Mouse (Mus musculus) lung, embryonic 16.5 days (tissue): ENCODE data around the gene Ccdc138. TPM values are rescaled to one million over a fixed set of nuclear protein-coding genes. Genes with fewer than 3 reads are reported as not detected.
"Not testable (repeated sequence)": the region's sequence is repeated elsewhere in the genome, so short reads cannot be mapped to it uniquely, and the experiment has no call there.

Experiments
- ATAC-seq: fragments of 200-750 bp; cut with Nextera tagmentation; 2 replicates; pipeline ENCODE4 v1.8.0; 2017; ENCODE audit warnings: low read depth, mild to moderate bottlenecking, moderate library complexity
- H3K27ac ChIP-seq: fragments of 300-500 bp; sonication (generic); 2 replicates; pipeline ENCODE4 v1.5.1; 2014; ENCODE audit warnings: mild to moderate bottlenecking, control low read depth, low read length
- H3K27me3 ChIP-seq: fragments of 300-500 bp; sonication (generic); 2 replicates; pipeline ENCODE4 v1.6.1; 2014; ENCODE audit warnings: low read depth, low read length, mixed read lengths; ENCODE audit not compliant: control insufficient read depth, insufficient read depth
- H3K36me3 ChIP-seq: fragments of 300-500 bp; sonication (generic); 2 replicates; pipeline ENCODE4 v1.6.1; 2014; ENCODE audit warnings: low read length; ENCODE audit not compliant: control insufficient read depth, insufficient read depth
- H3K4me1 ChIP-seq: fragments of 300-500 bp; sonication (generic); replicated peaks from 2 replicates; pipeline ENCODE4 v1.6.1; 2014; ENCODE audit warnings: low read length, mixed read lengths; ENCODE audit not compliant: control insufficient read depth, insufficient read depth
- H3K4me2 ChIP-seq: fragments of 300-500 bp; sonication (generic); 2 replicates; pipeline ENCODE4 v1.6.1; 2014; ENCODE audit warnings: low read depth, low read length, control low read depth
- H3K4me3 ChIP-seq: fragments of 300-500 bp; sonication (generic); 2 replicates; pipeline ENCODE4 v1.5.1; 2014; ENCODE audit warnings: mild to moderate bottlenecking, low read length, control low read depth
- H3K9ac ChIP-seq: fragments of 300-500 bp; sonication (generic); 2 replicates; pipeline ENCODE4 v1.6.1; 2014; ENCODE audit warnings: low read length, control low read depth
- H3K9me3 ChIP-seq: fragments of 300-500 bp; sonication (generic); 2 replicates; pipeline ENCODE4 v1.6.1; 2016; ENCODE audit warnings: low read length; ENCODE audit not compliant: control insufficient read depth
- WGBS: fragments of 180-500 bp; shearing (Covaris S2); extraction: QIAGEN DNeasy Blood & Tissue Kit; methylation state at CpG from one replicate; pipeline ENCODE4 v1.1.7; 2014; 5-methylcytosine and 5-hydroxymethylcytosine counted together
- polyA plus RNA-seq: library from polyadenylated mRNA; unstranded; fragments of >200 nt; fragmentation: Nextera tagmentation; extraction: Ambion mirVana; gene quantifications from 2 replicates; pipeline ENCODE4 v1.2.1, GENCODE M21; 2015

Ccdc138 gene
- polyA plus RNA-seq, 1 experiment from 2014 or later: 9.6 TPM

DNA sequence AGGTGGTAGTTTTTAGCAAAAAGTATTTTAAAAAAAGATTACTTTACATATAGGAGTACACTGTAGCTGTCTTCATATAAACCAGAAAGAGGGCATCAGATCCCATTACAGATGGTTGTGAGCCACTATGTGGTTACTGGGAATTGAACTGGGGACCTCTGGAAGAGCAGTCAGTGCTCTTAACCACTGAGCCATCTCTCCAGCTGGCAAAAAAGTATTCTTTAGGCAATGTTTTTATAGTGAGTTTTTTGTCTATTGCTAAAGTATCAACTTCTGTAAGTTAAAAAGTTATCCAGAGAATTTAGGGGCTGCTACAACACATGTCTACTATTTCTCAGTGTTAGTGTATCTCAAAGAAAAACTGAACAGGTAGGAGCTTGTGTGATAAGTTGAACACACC lies 1.0 kb upstream of the Ccdc138 start:
- H3K4me2 ChIP-seq: peak overlapping the region; percentile 59
- peaks cover 12% of the 10 kb centered on the region for H3K4me1 ChIP-seq
- no peak overlapping the region; the same call in 1 of the 2 replicates for H3K9ac ChIP-seq
- no peaks in the 10 kb centered on the region for H3K9me3 ChIP-seq
- H3K27ac ChIP-seq: no peak overlapping the region
- H3K4me3 ChIP-seq: peak overlapping the region; percentile 75
- peaks cover 25% of the 10 kb centered on the region; the same call in 1 of the 2 replicates for H3K36me3 ChIP-seq
- H3K27me3 ChIP-seq: no peaks in the 10 kb centered on the region
- ATAC-seq: no peak

DNA sequence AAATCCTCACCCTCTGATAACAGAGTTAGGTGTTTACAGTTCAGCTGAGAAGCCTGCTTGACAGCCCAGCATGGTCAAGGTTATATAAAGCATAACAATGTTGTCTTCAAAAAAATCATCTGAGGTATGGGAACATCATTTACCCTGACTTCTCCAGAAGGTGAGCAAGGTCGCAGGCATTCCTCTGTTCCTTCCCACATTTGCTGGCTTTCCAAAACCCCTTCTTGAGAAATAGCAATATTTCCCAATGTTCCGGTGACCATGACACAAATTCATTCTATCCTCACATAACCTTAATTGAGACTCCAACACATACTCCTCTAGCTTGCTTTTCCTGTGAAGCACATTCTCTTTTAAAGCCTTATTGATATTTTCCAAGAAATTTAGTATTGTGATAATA lies 768 bp downstream of the Ccdc138 start:
- Histone ChIP-seq H3K4me3 (peak overlapping the region; percentile 75), H3K9me3 (no peaks in the 10 kb centered on the region), H3K9ac (peak overlapping the region; percentile 78), H3K27ac (peak overlapping the region; percentile 90; the same call in 1 of the 2 replicates), H3K4me1 (peaks cover 12% of the 10 kb centered on the region), H3K27me3 (no peaks in the 10 kb centered on the region), H3K4me2 (peak overlapping the region; percentile 59), H3K36me3 (peaks cover 10% of the 10 kb centered on the region; the same call in 1 of the 2 replicates)
- ATAC-seq: no peak
- WGBS: 54% methylated on average over 2 of the region's 2 CpGs

DNA sequence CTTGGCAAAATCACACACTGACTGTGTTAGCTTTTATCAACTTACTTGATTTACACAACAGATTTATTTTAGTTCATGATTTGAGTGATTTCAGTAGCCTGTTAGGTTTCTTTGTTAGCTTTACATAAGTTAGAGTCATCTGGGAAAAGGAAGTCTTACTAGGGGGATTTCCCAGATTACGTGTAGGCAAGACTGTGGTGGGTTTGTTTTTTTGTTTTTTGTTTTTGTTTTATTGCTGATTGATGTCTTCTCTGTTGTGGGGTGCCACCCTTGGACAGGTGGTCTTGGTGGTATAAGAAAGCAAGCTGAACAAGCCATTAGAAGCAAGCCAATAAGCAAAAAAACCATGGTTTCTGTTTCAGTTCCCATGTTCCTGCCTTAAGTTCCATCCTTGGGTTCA lies 31.6 kb downstream of the Ccdc138 start:
- no peak overlapping the region for H3K9ac ChIP-seq

DNA sequence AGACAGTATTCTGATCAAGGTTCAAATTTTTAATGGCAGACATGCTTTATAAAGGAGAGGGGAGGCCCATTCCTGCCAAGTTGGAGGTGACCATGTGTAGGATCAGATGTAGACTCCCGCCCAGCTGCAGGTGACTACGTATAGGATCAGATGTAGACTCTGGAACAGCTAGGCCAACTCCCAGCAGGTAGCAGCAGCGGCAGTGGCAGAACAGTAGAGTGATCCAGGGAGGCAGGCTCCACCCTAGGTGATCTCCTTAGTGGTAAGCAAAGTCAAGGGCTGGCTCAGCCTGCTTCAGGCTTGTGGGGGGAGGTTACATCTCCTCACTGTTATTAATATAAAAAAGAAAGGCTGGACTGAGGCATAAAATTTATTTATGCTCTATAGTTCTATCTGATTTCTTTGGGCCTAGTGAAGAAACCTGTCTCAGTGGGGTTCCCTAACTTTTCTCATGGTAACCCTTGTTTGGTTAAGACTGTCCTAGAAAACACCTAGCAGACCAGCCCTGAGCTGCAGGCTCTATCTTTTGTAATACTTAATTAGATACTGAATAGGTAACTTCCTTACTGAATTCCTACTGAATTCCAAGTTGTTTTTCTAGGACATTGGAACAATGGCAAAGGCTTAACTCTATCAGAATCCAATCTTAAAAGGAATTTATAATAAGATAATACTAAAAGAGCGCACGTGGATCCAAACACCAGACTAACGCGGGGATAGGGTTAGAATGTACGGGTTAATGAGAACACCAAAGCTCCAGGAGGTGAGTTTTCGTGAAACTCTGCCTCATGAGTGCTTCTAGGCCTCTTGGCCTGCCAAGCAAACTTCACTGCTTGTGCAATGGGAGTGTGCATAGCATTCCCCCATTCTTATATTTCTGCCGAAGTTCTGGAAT lies 33.4 kb downstream of the Ccdc138 start:
- peaks cover 6% of the 10 kb centered on the region; the same call in 1 of the 2 replicates for H3K36me3 ChIP-seq
- WGBS: 83% methylated on average over 10 of the region's 10 CpGs
- no peaks in the 10 kb centered on the region for H3K4me1 ChIP-seq
- H3K9ac ChIP-seq: no peak overlapping the region
- H3K27me3 ChIP-seq: no peaks in the 10 kb centered on the region
- no peaks in the 10 kb centered on the region for H3K9me3 ChIP-seq
- no peak for ATAC-seq
- no peak overlapping the region for H3K4me2 ChIP-seq
- no peak overlapping the region for H3K27ac ChIP-seq
- H3K4me3 ChIP-seq: no peak overlapping the region

More for the DNA sequence above, 31.6 kb downstream of the Ccdc138 start:
- H3K36me3 ChIP-seq: peaks cover 6% of the 10 kb centered on the region; the same call in 1 of the 2 replicates
- H3K27ac ChIP-seq: no peak overlapping the region
- H3K4me1 ChIP-seq: no peaks in the 10 kb centered on the region
- H3K4me3 ChIP-seq: no peak overlapping the region
- H3K9me3 ChIP-seq: no peaks in the 10 kb centered on the region
- no peaks in the 10 kb centered on the region for H3K27me3 ChIP-seq
- 81% methylated on average over 1 of the region's 1 CpGs for WGBS
- H3K4me2 ChIP-seq: no peak overlapping the region
- no peak for ATAC-seq

DNA sequence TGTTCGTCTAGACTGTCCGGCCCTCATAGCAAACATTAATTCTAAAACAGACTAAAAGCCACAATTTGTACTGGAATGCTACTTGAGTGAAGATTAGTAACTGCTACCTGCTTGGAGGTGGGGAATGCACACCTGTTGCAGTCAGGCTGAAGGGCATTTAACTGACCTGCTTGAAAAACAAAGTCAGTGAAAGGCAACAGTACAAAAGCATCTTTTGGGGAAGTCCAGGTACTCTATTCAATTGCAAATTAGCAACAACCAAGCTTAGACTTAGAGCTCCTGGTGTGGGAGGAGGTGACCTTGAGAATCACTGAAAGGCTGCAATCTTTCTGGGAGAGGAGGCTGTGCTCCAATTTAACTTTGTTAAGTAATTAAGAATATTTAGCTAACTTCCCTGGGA lies 34.4 kb downstream of the Ccdc138 start:
- H3K4me2 ChIP-seq: no peak overlapping the region
- peaks cover 6% of the 10 kb centered on the region; the same call in 1 of the 2 replicates for H3K36me3 ChIP-seq
- H3K27ac ChIP-seq: no peak overlapping the region
- H3K27me3 ChIP-seq: no peaks in the 10 kb centered on the region
- no peak overlapping the region for H3K9ac ChIP-seq
- no peak for ATAC-seq
- WGBS: 88% methylated on average over 2 of the region's 2 CpGs
- H3K9me3 ChIP-seq: no peaks in the 10 kb centered on the region
- H3K4me3 ChIP-seq: no peak overlapping the region
- no peaks in the 10 kb centered on the region for H3K4me1 ChIP-seq

DNA sequence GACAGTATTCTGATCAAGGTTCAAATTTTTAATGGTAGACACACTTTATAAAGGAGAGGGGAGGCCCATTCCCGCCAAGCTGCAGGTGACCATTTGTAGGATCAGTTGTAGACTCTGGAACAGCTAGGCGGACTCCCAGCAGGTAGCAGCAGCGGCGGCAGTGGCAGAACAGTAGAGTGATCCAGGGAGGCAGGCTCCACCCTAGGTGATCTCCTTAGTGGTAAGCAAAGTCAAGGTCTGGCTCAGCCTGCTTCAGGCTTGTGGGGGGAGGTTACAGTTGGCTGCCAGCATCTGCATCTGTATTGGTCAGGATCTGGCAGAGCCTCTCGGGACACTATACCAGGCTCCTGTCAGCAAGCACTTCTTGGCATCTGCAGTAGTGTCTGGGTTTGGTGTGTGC lies 38.5 kb downstream of the Ccdc138 start:
- 83% methylated on average over 5 of the region's 5 CpGs for WGBS
- not testable (repeated sequence) for H3K27ac ChIP-seq, H3K4me1 ChIP-seq, H3K36me3 ChIP-seq, ATAC-seq, H3K9ac ChIP-seq, H3K4me2 ChIP-seq, H3K4me3 ChIP-seq, H3K27me3 ChIP-seq, H3K9me3 ChIP-seq

DNA sequence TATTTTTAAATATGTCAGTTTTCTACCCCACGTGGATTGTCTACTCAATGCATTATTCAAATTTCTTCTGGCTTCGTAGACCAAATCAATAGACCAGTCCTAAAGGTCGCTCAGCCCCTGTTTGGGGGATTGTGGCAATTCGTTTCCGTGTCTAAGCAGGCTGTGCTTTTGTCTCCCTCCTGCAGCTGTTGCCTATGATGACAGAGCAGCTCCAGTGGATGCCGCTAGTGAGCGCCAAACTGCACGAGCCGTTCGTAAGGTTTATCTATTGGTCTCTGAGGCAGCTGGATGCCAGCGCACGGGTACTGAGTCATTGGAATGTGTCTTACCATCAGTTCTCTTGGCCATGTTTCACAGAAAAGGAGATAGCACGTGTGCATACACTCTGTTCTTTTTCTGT lies 42.9 kb downstream of the Ccdc138 start:
- Histone ChIP-seq H3K9me3 (no peaks in the 10 kb centered on the region), H3K27me3 (no peaks in the 10 kb centered on the region), H3K27ac (no peak overlapping the region), H3K4me3 (no peak overlapping the region), H3K4me1 (no peaks in the 10 kb centered on the region), H3K4me2 (no peak overlapping the region), H3K9ac (no peak overlapping the region), H3K36me3 (no peaks in the 10 kb centered on the region)
- ATAC-seq: no peak
- WGBS: 68% methylated on average over 13 of the region's 13 CpGs

DNA sequence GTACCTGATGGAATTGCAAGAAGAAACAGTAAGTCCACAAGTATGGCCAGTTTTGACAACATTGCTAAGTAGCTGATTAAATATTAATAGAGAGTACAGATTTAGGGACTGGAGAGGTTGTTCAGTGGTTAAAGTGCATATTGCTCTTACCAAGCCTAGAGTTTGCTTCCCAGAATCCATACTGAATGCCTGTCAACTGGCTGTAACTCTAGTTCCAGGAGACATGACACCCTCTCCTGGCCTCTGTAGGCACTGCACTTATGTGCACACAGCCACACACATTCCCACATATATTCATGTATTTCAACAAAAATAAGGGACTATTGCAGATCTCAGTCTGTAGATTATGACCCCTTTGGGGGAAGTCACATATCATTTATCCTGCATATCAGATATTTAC lies 51.0 kb downstream of the Ccdc138 start:
- no peak overlapping the region for H3K4me3 ChIP-seq
- no peaks in the 10 kb centered on the region for H3K4me1 ChIP-seq
- no peaks in the 10 kb centered on the region for H3K9me3 ChIP-seq
- ATAC-seq: no peak
- H3K27ac ChIP-seq: no peak overlapping the region
- no peaks in the 10 kb centered on the region for H3K36me3 ChIP-seq
- H3K9ac ChIP-seq: no peak overlapping the region
- H3K27me3 ChIP-seq: no peaks in the 10 kb centered on the region
- no peak overlapping the region for H3K4me2 ChIP-seq

DNA sequence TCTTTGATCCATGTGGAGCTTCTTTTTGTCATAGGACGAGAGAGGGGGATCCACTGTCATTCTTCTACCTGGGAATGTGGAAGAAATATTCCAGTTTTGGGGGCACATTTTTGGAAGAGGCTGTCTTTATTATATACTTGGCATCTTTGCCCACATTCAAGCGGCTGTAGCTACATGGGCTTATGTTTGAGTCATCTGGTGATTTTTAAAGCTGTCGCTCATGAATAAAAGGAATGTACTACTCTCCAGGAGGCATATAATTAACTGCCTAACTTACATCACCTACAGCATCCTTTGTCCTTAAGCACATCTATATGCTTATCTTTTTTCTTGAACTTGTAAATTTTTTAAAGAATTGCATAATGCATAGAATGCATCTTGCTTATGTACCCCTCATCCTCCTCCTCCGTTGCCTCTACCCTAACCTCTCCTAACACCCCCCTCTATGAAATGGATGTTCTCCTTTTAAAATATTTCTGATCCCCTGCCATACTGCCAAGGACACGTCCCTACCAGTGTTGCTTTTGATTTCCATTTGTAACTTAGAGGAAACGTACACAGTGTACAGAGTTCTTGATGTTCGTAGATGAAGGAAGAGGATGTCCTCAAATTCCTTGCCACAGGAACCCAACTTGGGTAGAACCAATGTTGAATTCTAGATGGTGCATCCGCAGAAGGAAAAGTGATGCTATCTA lies 57.1 kb downstream of the Ccdc138 start:
- no peak for ATAC-seq
- H3K4me3 ChIP-seq: no peak overlapping the region
- no peaks in the 10 kb centered on the region for H3K36me3 ChIP-seq
- H3K9me3 ChIP-seq: no peaks in the 10 kb centered on the region
- 83% methylated on average over 8 of the region's 8 CpGs for WGBS
- no peaks in the 10 kb centered on the region for H3K4me1 ChIP-seq
- H3K27ac ChIP-seq: no peak overlapping the region
- H3K27me3 ChIP-seq: no peaks in the 10 kb centered on the region
- H3K9ac ChIP-seq: no peak overlapping the region
- no peak overlapping the region for H3K4me2 ChIP-seq
